Mouse (Mus musculus) thymus, adult 2 months (tissue): Measurements from ENCODE around the gene Vsig4. TPM values are rescaled to one million over a fixed set of nuclear protein-coding genes. Genes with fewer than 3 reads are reported as not detected.

Experiments used
- DNase-seq: peaks from one replicate; pipeline ENCODE4 v3.0.0; 2021
- H3K27ac ChIP-seq: fragments of 200-500 bp; 2 replicates; pipeline ENCODE4 v1.5.1; 2012; ENCODE audit warnings: low read length, control low read depth; ENCODE audit not compliant: control insufficient read depth, insufficient read depth
- H3K27me3 ChIP-seq: fragments of 200-500 bp; 2 replicates; pipeline ENCODE4 v1.6.1; 2012; ENCODE audit warnings: mild to moderate bottlenecking, low read length, moderate library complexity, mixed read lengths; ENCODE audit not compliant: control insufficient read depth, insufficient read depth
- H3K36me3 ChIP-seq: fragments of 200-500 bp; 2 replicates; pipeline ENCODE4 v1.6.1; 2012; ENCODE audit warnings: mild to moderate bottlenecking, low read length, moderate library complexity; ENCODE audit not compliant: control insufficient read depth, insufficient read depth
- H3K4me1 ChIP-seq: fragments of 200-500 bp; replicated peaks from 2 replicates; pipeline ENCODE4 v1.6.1; 2012; ENCODE audit warnings: low read length; ENCODE audit not compliant: control insufficient read depth, insufficient read depth
- H3K4me3 ChIP-seq: fragments of 200-500 bp; 2 replicates; pipeline ENCODE4 v1.5.1; 2012; ENCODE audit warnings: mild to moderate bottlenecking, low read length, control low read depth, moderate library complexity; ENCODE audit not compliant: control insufficient read depth, insufficient read depth
- CTCF ChIP-seq: fragments of 200-500 bp; IDR thresholded peaks from 2 replicates; pipeline ENCODE4 v1.5.1; 2012; ENCODE audit warnings: mild to moderate bottlenecking, control low read depth, low read length, moderate library complexity, borderline replicate concordance; ENCODE audit not compliant: control insufficient read depth, poor library complexity, insufficient read depth; ENCODE audit errors: extremely low read depth
- POLR2A ChIP-seq: fragments of 200-500 bp; IDR thresholded peaks from 2 replicates; pipeline ENCODE4 v1.6.1; 2012; ENCODE audit warnings: mild to moderate bottlenecking, low read length, control low read depth, moderate library complexity; ENCODE audit not compliant: control insufficient read depth, poor library complexity, insufficient read depth; ENCODE audit errors: extremely low read depth
- WGBS: fragments of 180-500 bp; shearing (Covaris S2); methylation state at CpG from one replicate; pipeline ENCODE4 v1.1.7; 2018; 5-methylcytosine and 5-hydroxymethylcytosine counted together
- polyA plus RNA-seq: library from polyadenylated mRNA; depleted of rRNA; stranded (reverse); fragments of >200 nt; gene quantifications from 2 replicates; pipeline ENCODE4 v1.2.3, GENCODE M21; 2012; rRNA removed

Gene Vsig4
- 0.09 and 0.15 TPM in 2 replicates for polyA plus RNA-seq

- TF ChIP-seq POLR2A (no peak), CTCF (no peak)
- H3K4me3 ChIP-seq = no peak within 1 kb of the TSS
- H3K27ac ChIP-seq = no peak within 1 kb of the TSS
- H3K4me1 ChIP-seq = no peaks in the 10 kb centered on the region
- 98% methylated on average over 3 of the region's 3 CpGs for WGBS
- no peaks in the 10 kb centered on the region for H3K27me3 ChIP-seq
- H3K36me3 ChIP-seq = no peaks in the 10 kb centered on the region
- no peak for DNase-seq
Measured at GRCm38 (mm10) chrX:96293338-96293737, at the start of gene Vsig4. Gene Vsig4, minus strand, starts transcription at chrX:96293438.

GRCm38 (mm10) chrX:96339108-96339507 lies 45.9 kb upstream of the Vsig4 start:
- Histone ChIP-seq H3K27ac (no peak overlapping the region), H3K4me3 (no peak overlapping the region), H3K4me1 (no peaks in the 10 kb centered on the region), H3K27me3 (no peaks in the 10 kb centered on the region), H3K36me3 (no peaks in the 10 kb centered on the region)
- 54% methylated on average over 2 of the region's 2 CpGs for WGBS
- TF ChIP-seq POLR2A (no peak), CTCF (no peak)
- DNase-seq = no peak

GRCm38 (mm10) chrX:96329764-96330163 lies 36.5 kb upstream of the Vsig4 start:
- Histone ChIP-seq H3K27ac (no peak overlapping the region), H3K27me3 (no peaks in the 10 kb centered on the region), H3K36me3 (no peaks in the 10 kb centered on the region), H3K4me1 (no peaks in the 10 kb centered on the region), H3K4me3 (no peak overlapping the region)
- TF ChIP-seq CTCF (no peak), POLR2A (no peak)
- DNase-seq = no peak
- WGBS = 42% methylated on average over 4 of the region's 4 CpGs

- TF ChIP-seq CTCF (no peak), POLR2A (no peak)
- no peak for DNase-seq
Measured at GRCm38 (mm10) chrX:96256509-96256908, 36.7 kb downstream of the Vsig4 start.

GRCm38 (mm10) chrX:96239644-96240043 lies 53.6 kb downstream of the Vsig4 start:
- no peaks in the 10 kb centered on the region for H3K4me1 ChIP-seq
- DNase-seq = no peak
- H3K27me3 ChIP-seq = no peaks in the 10 kb centered on the region
- 5% methylated on average over 2 of the region's 2 CpGs for WGBS
- H3K36me3 ChIP-seq = no peaks in the 10 kb centered on the region
- H3K4me3 ChIP-seq = no peak overlapping the region
- TF ChIP-seq CTCF = no peak
- no peak for TF ChIP-seq POLR2A
- H3K27ac ChIP-seq = no peak overlapping the region

More at GRCm38 (mm10) chrX:96256509-96256908, 36.7 kb downstream of the Vsig4 start:
- Histone ChIP-seq H3K27me3 (no peaks in the 10 kb centered on the region), H3K36me3 (no peaks in the 10 kb centered on the region), H3K4me3 (no peak overlapping the region), H3K4me1 (no peaks in the 10 kb centered on the region), H3K27ac (no peak overlapping the region)

- no peaks in the 10 kb centered on the region for H3K36me3 ChIP-seq
- WGBS = 11% methylated on average over 1 of the region's 1 CpGs
- no peaks in the 10 kb centered on the region for H3K27me3 ChIP-seq
- H3K27ac ChIP-seq = no peak overlapping the region
- TF ChIP-seq CTCF (no peak), POLR2A (no peak)
- no peaks in the 10 kb centered on the region for H3K4me1 ChIP-seq
- DNase-seq = no peak
- H3K4me3 ChIP-seq = no peak overlapping the region
Measured at GRCm38 (mm10) chrX:96239037-96239436, 54.2 kb downstream of the Vsig4 start.

GRCm38 (mm10) chrX:96235775-96236174 lies 57.5 kb downstream of the Vsig4 start:
- Histone ChIP-seq H3K27me3 (no peaks in the 10 kb centered on the region), H3K4me3 (no peak overlapping the region), H3K36me3 (no peaks in the 10 kb centered on the region), H3K4me1 (no peaks in the 10 kb centered on the region), H3K27ac (no peak overlapping the region)
- DNase-seq = no peak
- 88% methylated on average over 1 of the region's 1 CpGs for WGBS
- TF ChIP-seq CTCF (no peak), POLR2A (no peak)
